Mouse (Mus musculus) megakaryocyte progenitor cell, adult 5-6 weeks (primary cell): ENCODE data around the gene Eme1. TPM values are rescaled to one million over a fixed set of nuclear protein-coding genes. Genes with fewer than 3 reads are reported as not detected.
"Not testable (repeated sequence)": the region's sequence is repeated elsewhere in the genome, so short reads cannot be mapped to it uniquely, and the experiment has no call there.

Source experiments
- ATAC-seq: replicated peaks from 2 replicates; pipeline ENCODE4 v1.8.0; 2016; ENCODE audit warnings: mild to moderate bottlenecking, moderate TSS enrichment, inconsistent platforms; ENCODE audit not compliant: poor library complexity
- total RNA-seq, 2 experiments: library from RNA; stranded (forward) in 1 of 2; stranded (reverse) in 1 of 2; fragments of 157-497, 149-512 nt in 1 of 2; fragments of 200-1000 nt in 1 of 2; gene quantifications; 2 replicates each; pipeline versions ENCODE4 v1.2.3 to v1.2.4; 2015 to 2017

The Eme1 gene
- total RNA-seq, 2 experiments from 2014 or later = 9.9 to 28.8 TPM

- ATAC-seq = not testable (repeated sequence)
Observed at GRCm38 (mm10) chr11:94651241-94651640, 2.5 kb downstream of the Eme1 start.

GRCm38 (mm10) chr11:94646457-94646856, 7.3 kb downstream of the Eme1 start:
- ATAC-seq = no peak

GRCm38 (mm10) chr11:94644461-94645219, 9.1 kb downstream of the Eme1 start:
- no peak for ATAC-seq

- ATAC-seq = no peak
Observed at GRCm38 (mm10) chr11:94634431-94634830, 19.3 kb downstream of the Eme1 start.

- no peak for ATAC-seq
Observed at GRCm38 (mm10) chr11:94632988-94633387, 20.8 kb downstream of the Eme1 start.

GRCm38 (mm10) chr11:94631969-94632368, 21.8 kb downstream of the Eme1 start:
- ATAC-seq = no peak

GRCm38 (mm10) chr11:94630199-94631011, 23.4 kb downstream of the Eme1 start:
- ATAC-seq = peak; percentile 51

- no peak for ATAC-seq
Observed at GRCm38 (mm10) chr11:94629884-94630198, 23.9 kb downstream of the Eme1 start.

- ATAC-seq = peak; percentile 100
Observed at GRCm38 (mm10) chr11:94629199-94629883, 24.4 kb downstream of the Eme1 start, which contains the start of gene Lrrc59. Lrrc59 (plus strand) TSS chr11:94629767.

- 0 out of 2 replicates have a peak, but pooled peaks have one; percentile 37 for ATAC-seq
Observed at GRCm38 (mm10) chr11:94622162-94622561, 31.6 kb downstream of the Eme1 start.

- no peak for ATAC-seq
Observed at GRCm38 (mm10) chr11:94621458-94621852, 32.3 kb downstream of the Eme1 start.

GRCm38 (mm10) chr11:94620766-94621457, 32.9 kb downstream of the Eme1 start:
- ATAC-seq = no peak

GRCm38 (mm10) chr11:94617646-94618045, 36.1 kb downstream of the Eme1 start:
- ATAC-seq = no peak

GRCm38 (mm10) chr11:94615494-94615893, 38.3 kb downstream of the Eme1 start:
- no peak for ATAC-seq

- ATAC-seq = no peak
Observed at GRCm38 (mm10) chr11:94614603-94615002, 39.2 kb downstream of the Eme1 start.

- ATAC-seq = peak; percentile 31; the same call in 1 of the 2 replicates
Observed at GRCm38 (mm10) chr11:94610744-94611740, 42.7 kb downstream of the Eme1 start.

- no peak for ATAC-seq
Observed at GRCm38 (mm10) chr11:94602356-94602955, 51.3 kb downstream of the Eme1 start.

GRCm38 (mm10) chr11:94601321-94602281, 52.2 kb downstream of the Eme1 start, which contains the start of gene Acsf2:
Acsf2 (minus strand) TSS chr11:94601871.
- ATAC-seq = peak; percentile 82
